Mouse (Mus musculus) MEL (cell line): ENCODE results near the gene Eif5a.

Source experiments
- CTCF ChIP-seq, 3 experiments: IDR thresholded peaks in 2 of 3; conservative IDR thresholded peaks in 1 of 3; 2 replicates each; pipeline ENCODE4 v1.5.1; 2011 to 2012; ENCODE audit warnings: low read length in 3 of 3, low read depth in 2 of 3, mild to moderate bottlenecking in 2 of 3, improper control_type of control experiment in 1 of 3, inconsistent platforms in 1 of 3, mixed read lengths in 1 of 3, moderate library complexity in 1 of 3; ENCODE audit not compliant: control insufficient read depth in 1 of 3, insufficient read depth in 1 of 3, poor library complexity in 1 of 3, severe bottlenecking in 1 of 3
- MAFK ChIP-seq: IDR thresholded peaks from 2 replicates; pipeline ENCODE4 v1.6.1; 2011; ENCODE audit warnings: low read depth, mild to moderate bottlenecking, low read length, improper control_type of control experiment, borderline replicate concordance
- MAX ChIP-seq: IDR thresholded peaks from 2 replicates; pipeline ENCODE4 v1.6.1; 2011; ENCODE audit warnings: low read length, improper control_type of control experiment
- MAZ ChIP-seq: IDR thresholded peaks from 2 replicates; pipeline ENCODE4 v1.6.1; 2012; ENCODE audit warnings: low read depth, mild to moderate bottlenecking, inconsistent platforms, low read length, improper control_type of control experiment
- POLR2A ChIP-seq, 2 experiments: IDR thresholded peaks; 2 replicates each; pipeline ENCODE4 v1.6.1; 2011 to 2012; ENCODE audit warnings: low read length in 2 of 2, mild to moderate bottlenecking in 2 of 2, control low read depth in 1 of 2, improper control_type of control experiment in 1 of 2, low read depth in 1 of 2, moderate library complexity in 1 of 2; ENCODE audit not compliant: control insufficient read depth in 1 of 2, insufficient read depth in 1 of 2, poor library complexity in 1 of 2
- TCF12 ChIP-seq: IDR thresholded peaks from 2 replicates; pipeline ENCODE4 v1.6.1; 2014; ENCODE audit warnings: low read depth, mild to moderate bottlenecking, inconsistent platforms, low read length, improper control_type of control experiment, moderate library complexity
- ZNF384 ChIP-seq: IDR thresholded peaks from 2 replicates; pipeline ENCODE4 v1.6.1; 2012; ENCODE audit warnings: low read depth, mild to moderate bottlenecking, inconsistent platforms, low read length, improper control_type of control experiment

GRCm38 (mm10) chr11:69960616-69961015, 38.9 kb upstream of the Eif5a start:
- TF ChIP-seq TCF12 (no peak), CTCF (IDR thresholded peaks at IDR 0.05 in 2 of 3, conservative IDR thresholded peaks at IDR 0.05 in 1 of 3; ENCODE audit: control insufficient read depth in 1 of 3, insufficient read depth in 1 of 3, low read depth in 2 of 3, low read length in 3 of 3, poor library complexity in 1 of 3, severe bottlenecking in 1 of 3) (peak; percentile 61 to 76 (median 65)), ZNF384 (no peak), POLR2A (IDR thresholded peaks at IDR 0.05; ENCODE audit: control insufficient read depth in 1 of 2, insufficient read depth in 1 of 2, low read depth in 1 of 2, low read length in 2 of 2, poor library complexity in 1 of 2) (no peak), MAFK (no peak), MAX (no peak), MAZ (no peak)
